Mouse (Mus musculus) spleen, postnatal 14 days (tissue): ENCODE data around the gene Lbr.

Source experiments
- DNase-seq, 2 experiments: peaks; one replicate each; pipeline ENCODE4 v3.0.0; 2021 to 2022; ENCODE audit warnings: low spot score in 2 of 2

Lbr gene

GRCm38 (mm10) chr1:181842781-181843180 is at the start of gene Lbr:
TSS of gene Lbr (minus strand) at chr1:181843046.
- peak; percentile 22 to 24 for DNase-seq

DNA sequence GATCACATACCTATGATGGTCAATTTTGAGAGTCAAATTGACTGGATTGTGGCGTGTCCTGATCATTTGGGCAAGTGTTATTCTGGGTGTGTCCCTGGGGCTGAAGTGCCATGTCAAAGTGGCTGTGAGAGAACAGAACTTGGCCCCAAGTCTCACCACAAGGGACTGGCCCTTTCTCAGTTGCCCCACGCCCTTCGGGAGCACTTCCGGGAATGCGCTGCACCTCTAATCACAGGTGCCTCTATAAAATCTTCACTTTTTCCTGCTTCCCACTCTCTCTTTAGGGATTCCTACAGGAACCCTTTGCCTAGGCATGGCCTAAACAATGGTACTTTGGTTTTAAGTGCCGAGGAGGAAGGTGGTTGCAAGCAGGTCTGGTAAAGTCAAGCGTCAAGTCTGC is 46.8 kb upstream of the Lbr start:
- DNase-seq = no peak

- DNase-seq = peak; percentile 72 to 84
Measured at GRCm38 (mm10) chr1:181888801-181889200, 46.0 kb upstream of the Lbr start.

- peak; percentile 46 to 61 for DNase-seq
Measured at GRCm38 (mm10) chr1:181881532-181881931, 38.7 kb upstream of the Lbr start.

GRCm38 (mm10) chr1:181880752-181881325 is 38.0 kb upstream of the Lbr start:
- no peak for DNase-seq

- no peak for DNase-seq
Measured at GRCm38 (mm10) chr1:181878436-181878835, 35.6 kb upstream of the Lbr start.

- DNase-seq = no peak
Measured at GRCm38 (mm10) chr1:181877088-181877487, 34.2 kb upstream of the Lbr start.

DNA sequence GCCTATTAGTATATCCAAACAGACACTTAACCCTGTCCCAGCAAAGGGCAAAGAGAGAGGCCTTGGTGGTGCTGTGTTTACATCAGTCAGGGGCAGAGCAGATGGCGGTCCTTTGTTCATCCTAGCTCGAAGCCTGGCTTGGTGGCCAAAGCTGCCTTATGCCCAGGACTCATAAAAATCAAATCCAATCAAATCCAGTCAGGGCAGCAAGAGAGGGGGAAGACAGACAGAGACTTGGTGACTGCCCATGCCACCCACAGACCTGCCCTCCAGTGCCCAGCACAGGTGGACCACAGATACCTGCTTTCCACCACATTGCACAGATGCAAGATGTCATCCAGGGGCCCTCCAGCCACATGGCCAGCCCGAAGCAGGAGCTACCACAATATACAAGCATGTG is 33.8 kb upstream of the Lbr start:
- DNase-seq = no peak

DNA sequence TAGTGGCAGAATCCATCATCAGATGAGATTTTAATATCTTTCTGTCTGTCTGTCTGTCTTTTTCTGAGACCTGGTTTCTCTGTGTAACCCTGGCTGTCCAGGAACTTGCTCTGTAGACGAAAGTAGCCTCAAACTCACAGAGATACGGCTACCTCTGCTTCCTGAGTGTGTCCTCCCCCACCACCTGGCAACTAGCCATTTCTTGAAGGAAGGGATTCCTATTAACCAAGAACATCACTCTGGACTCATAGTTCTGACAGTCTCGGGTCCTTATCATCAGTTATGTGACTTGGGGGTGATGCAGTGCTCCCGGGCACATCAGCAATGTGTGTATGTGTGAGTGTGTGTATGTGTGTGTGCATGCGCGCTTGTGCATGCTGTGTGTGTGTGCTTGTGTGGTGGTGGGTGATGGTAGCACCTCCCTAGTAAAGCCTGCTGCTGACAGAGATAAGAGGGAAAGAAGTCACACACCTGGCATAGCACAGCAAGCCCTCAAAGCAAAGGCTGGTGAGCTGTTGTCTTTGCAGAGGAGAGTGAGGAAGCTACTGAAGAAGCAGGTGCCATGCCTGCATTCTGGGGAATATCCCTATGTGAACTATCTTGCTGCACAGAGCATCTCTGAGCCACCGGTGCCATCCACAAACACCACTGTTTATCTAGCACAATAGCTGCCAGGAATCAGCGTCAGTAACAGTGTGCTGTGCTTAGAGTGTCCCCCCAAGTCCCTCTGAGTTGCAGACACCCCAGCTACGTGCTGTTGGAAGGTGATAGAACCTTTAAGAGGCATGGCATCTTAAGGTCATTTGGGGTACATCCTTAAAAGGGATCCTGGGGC is 30.5 kb upstream of the Lbr start:
- no peak for DNase-seq

GRCm38 (mm10) chr1:181872639-181873038 is 29.8 kb upstream of the Lbr start:
- DNase-seq = no peak

DNA sequence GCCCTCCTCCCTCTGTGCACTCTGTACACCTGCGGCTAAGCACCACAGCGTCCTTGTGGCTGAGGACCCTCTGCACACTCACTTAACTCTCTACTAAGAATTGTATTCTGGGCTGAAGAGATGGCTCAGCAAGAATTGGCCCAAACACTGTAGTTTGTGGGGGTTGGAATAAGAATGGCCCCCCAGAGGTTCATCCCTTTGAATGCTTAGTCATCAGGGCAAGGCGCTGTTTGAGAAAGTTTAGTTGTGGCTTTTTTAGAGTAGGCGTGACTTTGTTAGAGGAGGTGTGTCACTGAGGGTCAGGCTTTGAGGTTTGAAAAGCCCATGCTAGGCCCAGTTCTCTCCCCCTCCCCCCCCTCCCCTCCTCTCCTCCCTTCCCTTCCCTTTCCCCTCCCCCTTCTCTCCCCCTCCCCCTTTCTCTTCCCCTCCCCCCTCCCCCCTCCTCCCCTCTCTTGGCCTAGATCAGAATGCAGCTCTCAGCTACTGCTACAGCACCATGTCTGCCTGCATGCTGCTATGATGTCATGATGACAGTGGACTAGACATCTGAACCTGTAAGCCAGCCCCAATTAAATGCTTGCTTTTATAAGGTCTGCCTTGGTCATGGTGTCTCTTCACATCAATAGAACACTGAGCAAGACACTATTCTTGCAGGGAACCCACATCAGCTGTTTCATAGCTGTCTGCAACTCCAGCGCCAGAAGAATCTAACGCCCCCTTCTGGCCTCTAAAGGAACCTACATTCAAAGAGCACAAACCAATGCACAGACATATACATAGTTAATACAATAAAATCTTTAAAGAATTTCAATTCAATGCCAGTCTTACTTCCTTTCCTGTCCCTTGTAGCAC is 23.8 kb upstream of the Lbr start:
- DNase-seq = no peak

DNA sequence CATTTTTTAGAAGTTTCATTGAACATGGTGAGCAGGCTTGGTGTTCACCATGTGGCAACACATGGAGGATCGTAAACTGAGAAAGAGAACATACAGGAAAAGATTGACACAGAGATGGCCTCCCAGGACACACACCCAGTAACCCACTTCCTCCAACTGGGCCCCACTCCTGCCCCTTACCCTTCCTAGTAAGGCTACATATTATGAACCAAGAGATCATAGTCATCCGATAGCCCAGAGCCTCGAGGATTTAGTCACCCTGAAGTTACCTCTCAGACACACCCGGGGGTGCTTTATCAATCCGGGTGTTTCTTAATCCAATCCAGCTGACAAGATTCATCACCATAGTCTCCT is 23.0 kb upstream of the Lbr start:
- DNase-seq = no peak

- no peak for DNase-seq
Measured at GRCm38 (mm10) chr1:181864971-181865862, 22.4 kb upstream of the Lbr start.

- DNase-seq = no peak
Measured at GRCm38 (mm10) chr1:181863431-181863830, 20.6 kb upstream of the Lbr start.

DNA sequence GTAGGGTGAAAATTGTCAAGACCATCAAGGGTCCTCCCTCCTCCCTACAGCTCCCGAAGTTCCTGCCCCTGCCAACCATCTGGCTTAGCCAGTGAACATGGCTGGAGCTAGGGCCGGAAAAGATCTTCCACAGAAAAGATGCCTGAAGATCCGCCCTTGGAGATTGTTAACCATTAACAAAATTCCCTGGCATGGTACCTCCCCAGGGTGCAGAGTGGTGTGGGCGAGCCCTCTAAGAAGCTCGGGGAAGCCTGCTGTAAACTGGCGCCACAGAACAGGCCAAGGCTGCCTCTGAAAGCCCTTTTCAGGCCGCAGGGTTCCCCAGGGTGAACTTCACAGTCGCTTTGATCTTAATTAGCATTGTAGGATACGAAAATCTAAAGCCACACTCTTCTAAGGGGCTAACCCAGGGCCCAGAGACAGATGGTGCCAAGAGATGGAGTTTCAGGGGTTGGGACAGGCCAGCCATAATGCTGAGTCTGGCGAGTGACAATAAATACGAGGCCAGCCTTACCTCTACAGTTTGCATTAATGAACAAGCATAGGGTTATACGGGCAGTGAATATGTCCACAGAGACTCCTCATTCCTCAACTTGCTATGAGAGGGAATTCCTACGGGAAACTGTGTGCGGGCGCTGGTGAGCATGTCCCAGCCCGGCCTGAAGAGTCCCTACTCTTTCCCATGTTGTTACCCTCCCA is 20.0 kb upstream of the Lbr start:
- DNase-seq = no peak

DNA sequence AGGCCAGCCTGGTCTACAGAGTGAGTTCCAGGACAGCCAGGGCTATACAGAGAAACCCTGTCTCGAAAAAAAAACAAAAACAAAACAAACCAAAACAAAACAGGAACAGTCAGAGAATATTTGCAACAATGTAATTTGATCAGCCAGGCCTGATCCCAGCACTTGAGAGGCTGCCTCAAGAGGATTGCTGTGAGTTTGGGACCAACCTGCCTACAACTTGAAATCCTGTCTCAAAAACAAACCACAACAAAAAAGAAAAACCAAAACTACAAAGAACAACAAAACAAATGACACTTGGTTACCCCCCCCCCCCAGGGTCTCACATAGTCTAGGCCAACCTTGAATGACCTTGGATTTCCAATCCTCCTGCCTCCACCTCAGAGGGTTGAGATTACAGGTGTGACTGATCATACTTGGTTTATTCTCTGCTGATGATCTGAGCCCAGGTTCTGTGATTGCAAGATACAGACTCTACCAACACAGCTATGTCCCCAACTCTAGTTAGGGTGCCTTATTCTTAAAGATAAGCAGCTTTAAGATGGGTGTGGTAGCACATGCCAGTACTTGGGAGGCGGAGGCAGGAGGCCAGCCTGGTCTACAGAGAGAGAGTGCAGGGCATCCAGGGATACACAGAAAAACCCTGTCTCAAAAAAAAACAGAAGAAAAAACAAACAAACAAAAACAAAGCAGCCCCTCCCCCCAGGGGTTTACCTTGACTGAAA is 18.5 kb upstream of the Lbr start:
- DNase-seq = no peak

- peak; percentile 65 to 70 for DNase-seq
Measured at GRCm38 (mm10) chr1:181860659-181861058, 17.8 kb upstream of the Lbr start.

GRCm38 (mm10) chr1:181856329-181856728 is 13.5 kb upstream of the Lbr start:
- no peak for DNase-seq

- no peak for DNase-seq
Measured at GRCm38 (mm10) chr1:181854829-181855228, 12.0 kb upstream of the Lbr start.

DNA sequence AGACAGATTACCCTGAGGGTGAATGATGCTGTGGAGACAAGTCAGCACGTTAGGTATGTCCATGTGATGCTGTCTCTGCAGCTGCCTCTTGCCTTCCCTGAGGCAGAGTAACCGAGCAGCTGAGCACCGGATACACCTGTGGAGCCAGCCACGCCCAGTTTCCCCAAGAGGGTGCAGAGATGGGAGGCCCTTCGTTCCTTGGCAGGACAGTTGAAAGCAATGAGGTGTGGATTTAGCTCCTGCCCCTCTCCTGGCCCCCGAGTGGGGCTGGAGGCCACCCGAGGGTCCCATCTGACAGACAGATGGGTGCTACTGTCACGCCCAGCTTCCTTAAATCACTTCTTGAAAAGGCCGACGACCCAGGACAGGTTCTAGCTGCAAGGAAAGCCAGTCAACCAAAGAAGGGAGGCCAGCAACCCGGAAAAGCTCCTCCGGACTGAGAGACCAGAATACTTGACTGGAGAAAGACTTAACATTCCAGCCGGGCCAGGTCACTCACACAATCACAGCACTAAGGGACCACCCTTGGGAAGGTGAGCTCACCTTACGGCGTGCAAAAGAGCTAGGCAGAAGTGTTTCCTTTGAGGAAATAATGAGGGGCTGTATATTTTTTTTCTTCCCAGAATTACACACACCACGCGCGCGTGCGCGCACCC is 10.4 kb upstream of the Lbr start:
- DNase-seq = peak; percentile 59 to 68
